Mouse (Mus musculus) mesoderm, embryonic 11.5 days (tissue): Measurements from ENCODE around the gene Six2.
A peak's percentile ranks its signal among the peaks of the same experiment; 100 is the strongest.
"Not testable (repeated sequence)": the region's sequence is repeated elsewhere in the genome, so short reads cannot be mapped to it uniquely, and the experiment has no call there.

Experiments used
- DNase-seq: peaks from one replicate; pipeline ENCODE4 v3.0.0-alpha.2; 2012; ENCODE audit warnings: low read depth, low spot score

Six2 gene

DNA sequence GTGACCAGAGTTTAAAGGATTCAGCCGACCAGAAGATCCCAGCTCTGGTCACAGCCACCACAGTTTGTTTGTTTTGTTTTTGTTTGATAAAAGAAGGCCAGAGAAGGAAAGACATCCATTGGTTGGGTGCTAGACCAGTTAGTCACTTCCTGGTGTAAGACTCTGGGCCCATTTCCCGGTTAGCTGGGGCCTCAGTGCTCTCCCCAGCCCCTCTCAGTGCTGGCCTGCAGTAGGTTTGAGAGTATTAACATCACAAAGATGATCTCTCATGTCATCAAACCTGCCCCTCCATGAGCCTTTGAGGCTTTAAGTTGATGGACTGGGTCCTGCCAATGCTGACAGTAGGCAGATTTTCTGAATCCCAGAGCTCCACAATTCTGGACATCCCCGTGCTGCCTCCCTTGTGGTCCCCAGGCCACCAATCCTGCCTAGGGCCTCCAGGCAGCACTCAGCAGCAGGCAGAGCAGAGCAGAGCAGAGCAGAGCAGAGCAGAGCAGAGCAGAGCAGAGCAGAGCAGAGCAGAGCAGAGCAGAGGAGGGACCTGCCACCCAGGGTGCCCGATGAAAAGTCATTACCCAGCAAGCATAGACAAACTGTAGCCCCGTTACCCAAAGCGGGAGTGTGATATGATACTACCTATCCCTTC, 2.4 kb upstream of the Six2 start:
- DNase-seq, result no peak

DNA sequence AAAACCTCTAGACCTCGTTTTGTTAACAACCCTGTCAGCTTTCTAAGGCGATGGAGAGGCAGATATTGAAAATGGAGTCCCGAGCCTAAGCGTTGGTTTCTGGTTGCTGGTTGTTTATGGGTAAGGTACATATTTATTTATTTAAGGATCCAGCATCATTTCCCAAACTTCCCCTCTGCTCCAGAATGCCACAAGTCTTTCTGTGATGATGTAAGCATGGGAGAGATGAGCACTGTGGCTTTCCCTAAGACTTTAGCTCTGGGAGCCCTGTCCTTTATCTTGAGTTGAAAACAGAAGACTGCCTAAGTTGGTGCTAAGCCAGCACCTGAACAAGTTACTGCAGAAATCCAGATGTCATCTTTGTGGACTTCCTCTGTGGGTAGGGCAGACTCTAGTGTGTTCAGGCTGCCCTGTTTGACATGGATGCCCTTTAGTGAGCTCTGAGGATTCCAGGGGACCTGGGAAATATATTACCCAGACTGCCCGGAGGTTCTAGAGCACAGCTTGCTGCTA, 1.8 kb upstream of the Six2 start:
- DNase-seq, result no peak

DNA sequence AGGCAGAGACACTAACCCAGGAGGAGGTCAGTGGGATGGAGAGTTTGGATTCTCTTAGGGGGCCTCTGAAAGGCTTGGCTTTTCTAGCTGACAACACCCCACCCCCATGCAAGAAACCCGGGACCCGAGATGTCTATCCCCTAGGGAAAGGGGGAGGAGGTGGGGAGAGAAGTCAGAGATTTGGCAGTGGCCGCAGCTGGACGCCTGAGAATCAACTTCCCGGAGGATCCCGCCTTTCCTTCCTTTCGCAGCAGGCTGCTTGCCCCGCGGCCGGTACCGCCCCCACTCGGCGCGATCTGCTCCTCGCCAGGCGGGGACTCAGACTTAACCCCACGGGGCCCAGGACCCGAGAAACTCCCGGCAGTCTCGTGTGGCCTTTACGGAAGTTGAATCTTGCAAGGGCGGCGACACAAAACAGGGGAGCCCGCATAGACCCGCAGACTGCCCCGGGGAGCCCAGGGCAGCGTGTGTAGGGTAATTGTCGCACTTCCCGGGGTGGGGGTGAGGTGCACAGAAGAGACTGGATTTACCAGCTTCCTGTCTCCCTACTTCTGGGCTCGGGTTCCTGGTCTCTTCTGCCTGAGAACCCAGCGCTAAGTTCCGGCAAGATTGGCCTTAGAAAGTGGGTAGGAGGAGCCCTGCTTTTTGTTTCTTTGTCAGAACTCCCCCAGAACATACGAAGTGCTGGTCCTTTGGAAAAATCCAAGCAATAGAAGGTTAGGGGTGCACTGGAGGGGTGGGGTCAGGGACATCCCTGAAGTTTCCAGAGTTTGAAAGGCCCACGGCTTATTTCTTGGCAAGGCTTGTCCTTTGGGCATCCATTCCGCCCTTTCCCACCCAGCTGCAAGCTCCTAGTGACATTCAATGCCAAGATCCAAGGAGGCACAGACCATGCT, 1.1 kb upstream of the Six2 start:
- DNase-seq, result no peak

DNA sequence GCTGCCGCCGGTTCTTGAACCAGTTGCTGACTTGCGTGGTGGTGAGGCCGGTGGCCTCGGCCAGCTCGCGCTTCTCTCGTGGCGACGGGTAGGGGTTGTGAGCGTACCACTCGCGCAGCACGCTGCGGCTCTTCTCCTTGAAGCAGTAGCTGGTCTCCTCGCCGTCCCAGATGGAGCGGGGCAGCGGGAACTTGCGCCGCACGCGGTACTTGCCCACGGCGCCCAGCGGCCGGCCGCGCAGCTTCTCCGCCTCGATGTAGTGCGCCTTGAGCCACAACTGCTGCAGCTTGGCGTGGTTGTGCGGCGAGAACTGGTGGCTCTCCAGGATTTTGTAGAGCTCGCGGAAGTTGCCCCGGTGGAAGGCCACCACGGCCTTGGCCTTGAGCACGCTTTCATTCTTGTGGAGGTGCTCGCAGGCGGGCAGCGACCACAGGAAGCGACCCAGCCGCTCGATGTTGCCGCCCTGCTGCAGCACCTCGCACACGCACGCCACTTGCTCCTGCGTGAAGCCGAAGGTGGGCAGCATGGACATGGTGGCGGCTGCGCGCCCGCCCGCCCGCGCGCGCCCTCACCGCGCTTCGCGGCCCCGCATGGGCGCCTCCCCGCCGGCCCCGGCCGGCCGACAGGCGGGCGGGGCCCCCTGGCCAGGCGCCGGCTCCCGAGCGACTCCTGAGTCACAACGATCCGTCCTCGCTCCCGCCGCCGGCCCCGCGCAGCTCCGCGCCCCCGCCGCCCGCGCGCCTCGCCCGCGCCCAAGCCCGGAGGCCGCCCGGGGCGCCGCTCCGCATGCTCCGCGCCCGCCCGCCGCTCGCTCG, 446 bp downstream of the Six2 start:
- DNase-seq, result peak; percentile 51

DNA sequence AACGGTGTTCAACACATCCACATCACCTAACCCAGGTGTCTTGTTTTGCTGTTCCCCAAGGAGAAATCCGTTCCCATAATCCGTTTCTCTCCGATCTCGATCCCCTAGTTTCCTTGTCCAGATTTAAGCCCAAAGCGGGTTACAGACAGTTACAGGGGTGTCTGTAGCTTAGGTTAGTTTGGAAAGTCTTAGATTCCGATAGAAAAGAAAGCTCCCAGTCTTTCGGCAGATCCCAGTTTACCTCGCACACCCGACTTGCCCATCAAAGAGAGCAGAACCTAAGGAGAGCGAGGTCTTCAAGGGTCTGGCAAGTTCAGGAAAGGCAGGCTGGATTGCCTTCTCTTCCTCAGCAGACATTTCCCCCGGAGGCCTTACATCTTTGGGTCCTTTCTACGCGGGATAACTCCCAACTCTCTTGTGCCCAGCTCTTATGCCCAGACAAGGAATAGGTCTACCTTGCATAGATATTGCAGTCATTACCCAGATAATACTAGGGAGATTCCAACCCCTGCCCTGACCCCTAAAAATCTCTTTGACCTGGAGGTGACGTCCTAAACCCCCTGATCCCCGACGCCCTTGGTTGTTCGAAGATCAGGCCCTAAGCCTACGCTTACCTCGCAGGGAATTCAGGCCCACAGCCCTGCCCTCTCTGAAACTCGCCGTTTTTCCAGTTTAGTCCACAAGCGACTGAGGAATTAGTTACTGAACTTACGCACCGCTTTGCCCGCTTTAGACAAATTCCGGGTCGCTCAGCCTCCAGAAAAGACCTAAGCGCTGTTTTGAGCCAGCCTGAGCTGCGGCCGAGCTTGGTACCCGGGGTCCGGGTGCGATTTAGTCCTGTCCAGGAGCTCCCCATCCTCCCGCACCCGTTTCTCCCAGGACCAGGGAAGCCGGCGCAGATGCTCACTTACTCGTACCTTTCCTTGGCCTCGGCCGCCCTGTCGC, 1.3 kb downstream of the Six2 start:
- no peak for DNase-seq

DNA sequence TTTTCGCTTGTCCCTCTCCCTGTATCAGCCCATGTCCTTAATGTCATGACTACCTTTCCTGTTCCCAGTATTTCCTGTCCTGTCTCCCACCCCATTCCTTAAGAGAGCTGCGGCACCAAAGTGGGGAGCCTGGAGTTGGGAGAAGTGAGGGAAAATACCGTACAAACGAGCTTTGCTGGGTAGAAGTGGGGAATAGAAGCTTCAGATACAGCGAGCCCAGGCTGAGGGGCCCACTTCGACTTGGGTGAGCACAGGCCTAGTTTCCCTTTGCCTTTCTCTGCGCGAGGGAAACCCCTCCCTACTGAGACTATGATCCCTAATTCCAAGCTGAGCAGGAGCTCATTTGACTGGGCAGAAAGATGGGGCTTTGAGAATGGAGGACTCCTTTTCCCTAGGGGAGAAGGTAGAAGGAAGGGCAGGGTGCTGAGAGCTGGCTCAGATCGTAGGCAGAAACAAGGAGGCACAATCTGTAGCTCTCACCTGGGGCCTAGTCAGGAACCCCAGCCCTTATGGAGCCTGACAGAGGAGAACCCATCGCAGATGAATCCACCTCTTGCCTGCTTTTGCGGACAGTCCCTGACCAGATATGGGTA, 2.3 kb downstream of the Six2 start:
- no peak for DNase-seq

DNA sequence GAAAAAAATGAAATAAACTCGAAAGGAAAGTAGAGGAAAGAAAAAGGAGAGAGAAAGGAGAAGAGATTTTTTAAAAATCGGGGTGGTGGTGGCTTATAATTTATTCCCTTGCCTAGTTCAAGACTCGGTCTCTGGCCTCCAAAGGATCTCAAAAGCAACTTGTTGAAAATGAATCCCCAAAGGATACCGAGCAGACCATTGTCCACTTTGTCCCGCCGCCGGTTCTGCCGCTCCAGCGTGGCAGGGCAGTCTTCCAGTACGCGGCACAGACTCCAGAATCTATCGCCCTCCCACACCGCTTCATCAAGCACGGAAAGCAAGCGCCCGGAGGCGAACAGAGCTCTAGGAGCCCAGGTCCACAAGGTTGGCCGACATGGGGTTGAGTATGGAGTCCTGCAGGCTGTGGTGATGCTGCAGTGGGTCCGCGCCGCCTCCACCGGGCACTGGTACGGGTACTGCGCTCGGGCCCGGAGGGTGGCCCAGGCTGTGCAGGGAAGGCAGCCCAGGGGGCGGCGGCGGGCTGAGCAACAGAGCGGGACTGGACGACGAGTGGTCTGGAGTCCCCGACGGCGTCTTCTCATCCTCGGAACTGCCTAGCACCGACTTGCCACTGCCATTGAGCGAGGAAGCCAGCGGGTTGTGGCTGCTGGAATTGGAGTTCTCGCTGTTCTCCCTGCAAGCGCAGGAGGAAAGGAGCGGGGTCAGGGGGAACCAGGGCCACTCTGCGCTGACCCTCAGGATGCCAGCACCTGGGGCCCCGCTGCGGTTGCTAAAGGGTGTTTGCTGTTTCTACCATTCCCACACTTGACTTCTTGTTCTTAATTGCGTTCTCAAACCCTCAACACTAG, 3.0 kb downstream of the Six2 start:
- no peak for DNase-seq

DNA sequence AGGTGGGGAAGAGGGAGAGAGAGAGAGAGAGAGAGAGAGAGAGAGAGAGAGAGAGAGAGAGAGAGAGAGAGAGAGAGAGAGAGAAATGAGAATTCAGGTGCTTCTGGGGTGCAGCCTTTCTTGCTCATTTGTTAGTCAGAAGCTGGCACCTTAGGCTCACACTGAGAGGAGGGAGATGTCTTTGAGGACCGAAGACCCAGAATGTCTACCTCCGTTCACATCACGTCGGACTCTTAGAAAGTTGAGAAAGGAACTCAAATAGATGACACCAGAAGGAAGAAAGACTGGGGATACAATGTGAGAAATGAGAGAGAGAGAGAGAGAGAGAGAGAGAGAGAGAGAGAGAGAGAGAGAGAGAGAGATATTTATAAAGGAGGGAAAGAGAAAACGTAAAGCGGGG, 3.6 kb downstream of the Six2 start:
- not testable (repeated sequence) for DNase-seq

DNA sequence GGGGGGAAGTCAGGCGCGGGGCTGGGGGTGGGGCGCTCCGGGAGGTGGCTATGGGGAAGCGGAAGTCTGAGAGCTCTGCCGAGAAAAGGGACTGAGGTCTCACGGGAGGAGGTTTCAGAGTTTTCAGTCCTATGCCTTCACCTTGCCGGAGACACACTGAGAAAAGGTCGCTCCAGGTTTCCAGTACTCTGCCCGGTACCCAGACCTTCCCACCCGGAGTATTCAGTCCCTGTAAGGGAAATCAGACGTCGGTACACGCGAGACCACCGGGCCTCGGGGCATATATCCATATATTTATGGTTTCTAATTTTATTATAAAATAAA, 4.1 kb downstream of the Six2 start:
- DNase-seq, result no peak

DNA sequence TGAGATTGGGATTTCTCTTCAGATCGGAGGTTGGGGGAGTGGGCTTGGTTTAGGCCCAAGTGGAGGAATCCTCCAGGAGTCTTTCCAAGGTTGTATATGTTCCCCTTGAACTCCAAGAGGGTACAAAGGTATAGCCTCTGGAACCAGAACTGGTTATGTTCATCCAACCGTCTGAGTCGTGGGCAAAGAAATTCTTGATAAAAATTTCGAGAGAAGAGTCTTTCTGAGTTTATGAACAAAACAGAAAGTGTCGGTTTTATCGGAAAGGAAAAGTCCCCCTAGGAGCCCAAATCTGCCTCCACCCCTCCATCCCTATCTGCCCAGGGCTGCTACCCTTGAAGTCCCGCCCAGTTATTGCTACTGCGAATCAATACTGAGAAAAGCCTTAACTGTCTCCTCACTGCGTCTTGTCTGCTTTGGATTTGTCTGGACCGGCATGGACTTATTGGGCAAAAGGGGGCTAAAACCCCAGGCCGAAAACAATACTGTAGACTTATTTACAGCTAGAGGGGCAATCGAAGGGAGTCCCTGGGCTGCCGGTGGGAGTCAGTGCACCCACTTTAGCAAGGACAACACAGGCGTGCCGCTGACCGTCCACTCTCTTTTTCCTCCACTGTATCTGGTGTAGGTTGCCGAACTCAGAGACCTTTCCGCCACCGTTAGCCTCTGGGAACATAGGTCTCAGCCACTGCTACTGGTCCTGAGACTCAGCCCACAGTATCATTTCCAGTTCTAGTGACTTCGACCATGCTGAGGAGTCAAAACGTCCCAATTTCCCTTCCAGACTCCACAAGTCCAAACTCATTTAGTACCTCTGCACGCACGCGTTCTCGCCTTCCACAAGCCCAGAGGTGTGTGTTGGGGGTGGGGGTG, 4.7 kb downstream of the Six2 start:
- no peak for DNase-seq

DNA sequence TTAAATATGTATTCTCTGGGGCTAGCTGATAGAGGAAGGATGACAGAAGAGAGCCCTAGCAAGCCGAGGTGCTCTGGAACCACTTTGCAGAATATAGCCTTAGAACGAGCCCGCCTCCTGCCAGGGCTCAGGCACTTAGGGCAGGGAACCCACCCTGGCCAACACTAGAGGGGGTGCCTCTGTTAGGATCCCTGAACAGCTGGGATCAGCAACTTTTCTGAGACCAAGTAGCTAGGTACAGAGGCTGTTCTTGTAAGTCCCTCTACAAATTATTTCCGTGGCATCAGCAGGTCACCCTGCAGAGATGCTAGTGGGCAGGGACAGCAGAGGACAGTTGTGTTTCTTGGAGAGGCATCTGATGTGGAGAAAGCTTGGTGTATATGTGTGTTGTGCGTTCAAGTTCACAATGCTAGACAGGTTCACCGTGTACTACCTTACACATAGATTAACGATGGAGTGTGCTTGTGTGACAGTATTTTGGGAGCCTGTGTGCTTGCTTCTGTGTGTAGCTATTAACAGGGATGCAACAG, 5.8 kb downstream of the Six2 start:
- DNase-seq, result no peak

DNA sequence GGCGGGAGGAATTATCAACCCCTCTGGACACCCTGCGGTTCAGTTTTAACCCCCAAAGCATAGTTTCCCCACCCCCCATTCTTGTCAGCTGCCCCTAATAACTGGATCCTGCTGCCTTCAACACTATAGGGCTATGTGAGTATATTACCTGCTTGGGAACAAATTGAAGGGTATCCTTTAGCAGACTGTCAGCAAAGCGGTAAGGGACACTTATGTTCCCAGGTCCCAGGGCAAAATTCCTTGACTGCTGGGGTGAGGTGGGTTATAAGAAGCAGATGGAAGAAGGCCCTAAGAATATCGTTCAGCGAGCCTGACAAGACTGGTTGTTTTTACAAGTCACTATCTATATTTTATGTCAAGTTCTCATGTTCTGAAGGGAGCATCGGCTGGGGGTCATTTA, 6.3 kb downstream of the Six2 start:
- DNase-seq, result no peak

DNA sequence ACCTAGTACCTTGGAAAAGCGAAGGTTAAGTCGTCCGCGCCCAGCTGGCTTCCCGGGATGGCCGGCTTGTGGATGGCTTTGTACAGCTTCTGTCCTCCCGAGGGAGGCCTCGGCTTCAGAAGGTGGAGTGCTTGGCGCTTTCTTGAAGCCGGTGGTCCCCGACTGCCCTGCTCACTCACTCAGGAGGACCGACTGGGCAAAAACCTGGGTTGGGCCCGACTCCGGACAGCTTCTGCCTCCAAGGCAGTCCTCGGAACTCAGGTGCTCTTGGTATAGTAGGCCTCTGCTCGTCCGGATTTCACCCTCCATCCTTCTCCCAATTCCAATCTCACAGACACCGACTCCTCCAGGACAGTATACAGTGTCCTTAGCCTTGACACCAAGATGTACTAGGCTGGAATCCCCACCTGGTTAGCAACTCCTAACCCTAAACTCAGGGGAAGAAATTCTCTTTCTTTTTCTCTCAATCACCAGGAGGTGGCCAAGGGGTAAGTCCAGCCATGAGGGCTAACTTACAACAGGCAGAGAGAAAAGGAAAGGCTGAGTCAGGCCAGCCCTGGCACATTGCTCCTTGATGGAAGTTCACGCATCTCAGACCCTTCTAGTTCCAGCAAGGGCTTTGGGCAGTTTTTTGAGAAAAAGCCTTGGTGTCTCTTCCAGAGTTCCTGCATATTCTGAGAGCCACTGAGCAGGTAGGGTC, 7.1 kb downstream of the Six2 start:
- DNase-seq, result no peak

DNA sequence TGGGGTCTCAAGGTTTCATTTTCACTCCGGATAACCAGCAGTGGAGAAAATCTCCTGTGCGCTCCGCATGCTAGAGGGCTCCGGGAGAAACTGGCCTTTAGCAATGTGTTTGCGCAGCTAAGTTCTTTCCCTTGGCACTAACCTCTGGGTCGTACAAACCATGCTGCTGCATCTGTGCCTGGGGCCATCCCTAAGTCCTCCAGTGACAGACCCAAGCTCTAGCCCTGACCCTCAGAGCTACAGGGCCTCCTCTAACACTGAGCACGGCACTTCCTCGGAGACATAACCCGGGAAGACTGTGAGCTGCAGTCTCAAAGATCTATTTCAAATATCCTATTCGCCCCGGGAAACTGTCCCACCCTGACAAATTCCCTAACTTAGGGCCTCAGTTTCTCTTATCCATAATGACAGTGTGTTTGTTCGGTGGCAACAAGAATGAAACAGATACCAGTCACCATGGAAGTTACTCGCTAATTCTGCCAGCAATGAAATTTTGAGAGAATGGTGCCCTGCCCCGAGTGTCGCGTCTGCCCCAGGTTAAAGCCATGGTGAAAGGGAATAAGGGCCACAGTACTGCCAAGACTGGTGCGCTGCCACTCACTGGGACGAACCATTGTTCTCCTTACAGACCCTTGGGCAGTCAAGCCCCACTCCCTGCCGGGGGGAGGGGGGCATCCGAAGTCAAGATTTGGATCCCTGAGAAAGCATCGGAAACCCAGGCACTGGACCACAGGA, 7.8 kb downstream of the Six2 start:
- DNase-seq, result no peak

DNA sequence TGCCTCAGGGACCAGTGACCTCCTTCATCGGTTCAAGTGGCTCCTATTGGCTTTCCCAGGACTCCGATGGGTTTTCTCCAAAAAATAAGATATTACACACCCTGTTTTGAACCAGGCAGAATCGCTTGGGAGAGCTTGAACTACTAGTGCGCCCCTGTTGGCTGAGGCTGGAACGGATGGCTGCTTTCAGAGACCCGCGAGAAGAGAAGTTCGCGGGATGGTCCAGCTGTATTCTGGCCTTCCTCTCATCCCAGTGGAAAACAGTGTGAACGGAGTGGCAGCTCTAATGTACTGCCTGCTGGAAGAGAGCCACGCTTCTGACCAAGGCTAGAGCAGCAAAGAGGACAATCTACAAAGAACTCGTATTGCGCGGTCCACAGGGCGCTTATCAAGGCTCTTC, 8.4 kb downstream of the Six2 start:
- DNase-seq, result peak; percentile 65

DNA sequence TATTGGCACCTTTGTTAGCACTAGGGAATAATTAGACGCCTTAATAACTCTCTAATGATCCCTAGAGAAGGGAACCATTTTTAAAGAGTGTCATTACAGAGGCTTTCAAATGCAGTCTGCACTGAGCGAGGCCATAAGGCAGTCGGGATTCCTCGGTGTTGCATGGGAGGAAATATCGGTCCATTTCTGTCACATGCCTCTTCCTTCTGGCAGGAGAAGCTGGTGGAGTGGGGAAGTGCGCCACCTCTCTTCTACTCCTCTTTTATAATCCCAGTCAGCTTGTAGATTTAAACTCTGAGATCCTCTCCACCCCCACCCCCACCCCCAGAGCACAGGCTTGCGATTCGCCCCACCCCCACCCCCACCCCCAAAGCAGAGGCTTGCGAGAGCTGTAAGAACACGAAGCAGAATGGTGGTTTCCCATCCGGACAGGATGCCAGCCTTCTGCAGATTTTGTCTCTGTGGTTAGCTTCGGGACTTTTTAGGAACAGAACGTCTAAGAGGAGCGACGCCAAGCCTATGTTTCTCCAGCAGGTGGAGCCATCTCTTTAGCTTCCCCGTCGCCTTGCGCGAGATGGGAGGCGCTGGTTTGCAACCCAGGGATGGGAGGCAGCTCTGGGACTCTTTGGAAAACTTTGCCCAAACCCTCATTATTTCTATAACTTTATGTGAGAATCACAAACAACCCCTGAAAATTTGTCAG, 23.3 kb downstream of the Six2 start:
- DNase-seq, result peak; percentile 87

DNA sequence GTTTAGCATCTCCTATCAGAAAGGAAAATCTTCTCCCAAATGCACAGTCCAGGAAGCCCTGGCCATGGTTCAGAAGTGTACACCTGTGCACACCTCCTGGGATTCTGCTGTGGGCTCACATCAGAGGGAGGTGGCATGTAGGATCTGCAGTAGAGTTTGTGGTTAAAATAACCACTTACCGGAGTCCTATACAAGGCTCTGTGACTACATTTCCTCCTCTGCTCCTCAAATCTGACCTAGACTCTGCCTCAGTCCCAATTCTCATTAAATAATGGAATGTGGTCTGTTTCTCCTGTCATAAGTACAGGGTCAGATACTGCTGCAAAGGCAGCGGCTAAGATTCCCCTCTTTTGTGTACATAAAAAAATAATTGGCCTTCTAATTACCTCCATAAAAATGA, 23.9 kb downstream of the Six2 start:
- no peak for DNase-seq
